Mouse (Mus musculus): ENCODE data around the gene Panx3. TPM values are rescaled to one million over a fixed set of nuclear protein-coding genes. Genes with fewer than 3 reads are reported as not detected.

Gene Panx3
- total RNA-seq (2023) = not detected

GRCm38 (mm10) chr9:37669115-37669514, at the start of gene Panx3:
Panx3 (minus strand) TSS chr9:37669235.

GRCm38 (mm10) chr9:37716150-37716549, 47.1 kb upstream of the Panx3 start, which contains the start of gene Olfr160:
Olfr160 (minus strand) TSS chr9:37716250.

GRCm38 (mm10) chr9:37656931-37657481, 12.0 kb downstream of the Panx3 start, which contains the start of gene Tbrg1:
Tbrg1 (minus strand) TSS chr9:37657312.

GRCm38 (mm10) chr9:37613182-37613910, 55.7 kb downstream of the Panx3 start, which contains the start of gene Spa17:
Spa17 (minus strand) TSS chr9:37613722.

Other genes with a start within 250 kb of the Panx3 start
- under 1 TPM in 1 of 2 experiments, not detected in 1; 0.15 TPM for gene Robo3, start 236.0 kb downstream of the Panx3 start, total RNA-seq (2023)
- gene Msantd2, start 179.9 kb downstream of the Panx3 start, total RNA-seq (2023) = 10 to 100 TPM; 11.7 to 17.6 TPM
- gene Esam, start 141.2 kb downstream of the Panx3 start, total RNA-seq (2023) = under 1 TPM; 0.24 to 0.42 TPM
- not detected for gene Vsig2, start 130.0 kb downstream of the Panx3 start, total RNA-seq (2023)
- 1 to 10 TPM; 1.5 TPM for gene Nrgn, start 116.3 kb downstream of the Panx3 start, total RNA-seq (2023)
- gene Siae, start 113.5 kb downstream of the Panx3 start, total RNA-seq (2023) = 1 to 10 TPM; 6.0 to 6.1 TPM
- 1 to 10 TPM in 1 of 2 experiments, not detected in 1; 1.0 TPM for gene Spa17, start 55.5 kb downstream of the Panx3 start, total RNA-seq (2023)
- gene Tbrg1, start 11.9 kb downstream of the Panx3 start, total RNA-seq (2023) = 10 to 100 TPM; 42.1 to 49.6 TPM
- gene Olfr160, start 47.0 kb upstream of the Panx3 start, total RNA-seq (2023) = not detected
- not detected for gene Olfr874, start 75.9 kb upstream of the Panx3 start, total RNA-seq (2023)
- gene Olfr875, start 102.6 kb upstream of the Panx3 start, total RNA-seq (2023) = not detected
- not detected for gene Olfr876, start 133.8 kb upstream of the Panx3 start, total RNA-seq (2023)
- not detected for gene Olfr877, start 185.0 kb upstream of the Panx3 start, total RNA-seq (2023)
- gene Olfr145, start 227.5 kb upstream of the Panx3 start, total RNA-seq (2023) = not detected
- gene Olfr878, start 248.6 kb upstream of the Panx3 start, total RNA-seq (2023) = not detected